Mouse (Mus musculus) CH12.LX (cell line): ENCODE results near the gene Rec114. TPM values are rescaled to one million over a fixed set of nuclear protein-coding genes. Genes with fewer than 3 reads are reported as not detected.

Experiments
- DNase-seq: peaks from one replicate; pipeline ENCODE4 v3.0.0-alpha.2; 2013; ENCODE audit errors: extremely low read depth
- H3K27ac ChIP-seq: 2 replicates; pipeline ENCODE4 v1.5.1; 2012; ENCODE audit warnings: low read depth, mild to moderate bottlenecking, control low read depth, moderate library complexity; ENCODE audit not compliant: insufficient read depth
- H3K27me3 ChIP-seq: replicated peaks from 2 replicates; pipeline ENCODE3; 2012; ENCODE audit warnings: inconsistent platforms
- H3K36me3 ChIP-seq, 2 experiments: replicated peaks in 1 of 2; 2 replicates each; pipeline versions ENCODE3 to v1.6.1; 2012; ENCODE audit warnings: inconsistent platforms in 1 of 2, low read length in 1 of 2, mild to moderate bottlenecking in 1 of 2, mixed read lengths in 1 of 2, moderate library complexity in 1 of 2; ENCODE audit not compliant: control insufficient read depth in 1 of 2, insufficient read depth in 1 of 2
- H3K4me1 ChIP-seq, 2 experiments: 2 replicates each; pipeline ENCODE4 v1.6.1; 2012; ENCODE audit warnings: inconsistent platforms in 1 of 2, moderate library complexity in 1 of 2; ENCODE audit not compliant: insufficient read depth in 2 of 2, control insufficient read depth in 1 of 2
- H3K4me2 ChIP-seq: 2 replicates; pipeline ENCODE4 v1.6.1; 2012; ENCODE audit warnings: low read depth, mild to moderate bottlenecking, control low read depth; ENCODE audit not compliant: poor library complexity, insufficient read depth, severe bottlenecking
- H3K4me3 ChIP-seq, 3 experiments: fragments of 150-350 bp in 1 of 3; sonication (generic) in 1 of 3; replicated peaks in 1 of 3; 2 replicates each; pipeline versions ENCODE3 to v1.5.1; 2011 to 2012; ENCODE audit warnings: low read depth in 2 of 3, low read length in 2 of 3, mild to moderate bottlenecking in 2 of 3, moderate library complexity in 2 of 3, control low read depth in 1 of 3, improper control_type of control experiment in 1 of 3, inconsistent platforms in 1 of 3, mixed read lengths in 1 of 3; ENCODE audit not compliant: poor library complexity in 1 of 3
- H3K79me2 ChIP-seq: replicated peaks from 2 replicates; pipeline ENCODE4 v1.6.1; 2012; ENCODE audit warnings: mild to moderate bottlenecking, moderate library complexity; ENCODE audit not compliant: control insufficient read depth, poor library complexity, insufficient read depth, severe bottlenecking; ENCODE audit errors: extremely low read depth
- H3K9ac ChIP-seq: 2 replicates; pipeline ENCODE4 v1.6.1; 2012; ENCODE audit warnings: low read depth, mild to moderate bottlenecking, control low read depth, moderate library complexity; ENCODE audit not compliant: insufficient read depth
- H3K9me3 ChIP-seq: replicated peaks from 2 replicates; pipeline ENCODE3; 2012; ENCODE audit warnings: low read length, inconsistent platforms, mixed read lengths
- BHLHE40 ChIP-seq: IDR thresholded peaks from 2 replicates; pipeline ENCODE4 v1.6.1; 2011; ENCODE audit warnings: mild to moderate bottlenecking, low read depth, low read length, improper control_type of control experiment
- CTCF ChIP-seq, 2 experiments: IDR thresholded peaks in 1 of 2; conservative IDR thresholded peaks in 1 of 2; 2 replicates each; pipeline ENCODE4 v1.5.1; 2011 to 2012; ENCODE audit warnings: low read depth in 2 of 2, low read length in 2 of 2, improper control_type of control experiment in 1 of 2, inconsistent platforms in 1 of 2, mild to moderate bottlenecking in 1 of 2, moderate library complexity in 1 of 2
- HCFC1 ChIP-seq: IDR thresholded peaks from 2 replicates; pipeline ENCODE4 v1.6.1; 2012; ENCODE audit warnings: low read depth, mild to moderate bottlenecking, inconsistent platforms, low read length, improper control_type of control experiment
- JUN ChIP-seq: IDR thresholded peaks from 2 replicates; pipeline ENCODE4 v1.6.1; 2011; ENCODE audit warnings: low read depth, mild to moderate bottlenecking, low read length, improper control_type of control experiment, moderate library complexity; ENCODE audit not compliant: insufficient read depth
- KAT2A ChIP-seq: IDR thresholded peaks from 2 replicates; pipeline ENCODE4 v1.6.1; 2012; ENCODE audit warnings: low read length, improper control_type of control experiment, inconsistent platforms; ENCODE audit not compliant: insufficient replicate concordance
- MAX ChIP-seq: IDR thresholded peaks from 2 replicates; pipeline ENCODE4 v1.6.1; 2011; ENCODE audit warnings: low read length, improper control_type of control experiment
- MEF2A ChIP-seq: IDR thresholded peaks from 2 replicates; pipeline ENCODE4 v1.6.1; 2014; ENCODE audit warnings: low read depth, mild to moderate bottlenecking, inconsistent platforms, low read length, improper control_type of control experiment, borderline replicate concordance
- MYC ChIP-seq: IDR thresholded peaks from 2 replicates; pipeline ENCODE4 v1.6.1; 2011; ENCODE audit warnings: low read depth, mild to moderate bottlenecking, improper control_type of control experiment, low read length
- POLR2A ChIP-seq: IDR thresholded peaks from 2 replicates; pipeline ENCODE4 v1.6.1; 2011; ENCODE audit warnings: low read depth, mild to moderate bottlenecking, improper control_type of control experiment, low read length
- RAD21 ChIP-seq: IDR thresholded peaks from 2 replicates; pipeline ENCODE4 v1.6.1; 2011; ENCODE audit warnings: low read depth, mild to moderate bottlenecking, low read length, improper control_type of control experiment, moderate library complexity
- TBP ChIP-seq: conservative IDR thresholded peaks from 2 replicates; pipeline ENCODE4 v1.6.1; 2011; ENCODE audit warnings: low read depth, low read length, improper control_type of control experiment
- ZKSCAN1 ChIP-seq: IDR thresholded peaks from 2 replicates; pipeline ENCODE4 v1.6.1; 2012; ENCODE audit warnings: low read depth, inconsistent platforms, low read length, improper control_type of control experiment, borderline replicate concordance
- ZMIZ1 ChIP-seq: IDR thresholded peaks from 2 replicates; pipeline ENCODE4 v1.6.1; 2012; ENCODE audit warnings: low read depth, mild to moderate bottlenecking, inconsistent platforms, low read length, improper control_type of control experiment
- dilution Hi-C: fragments of 300-500 bp; cut with MboI; formaldehyde crosslinking; loops from 2 replicates; pipeline ENCODE4 v1.14.3; 2020; ENCODE audit warnings: low sequenced_read_pairs; ENCODE audit not compliant: extremely low pct_unique_long_range_greater_than_20kb, extremely low pct_ligation_motif_present
- in situ Hi-C: fragments of 300-500 bp; cut with MboI; formaldehyde crosslinking; loops from 3 replicates; pipeline ENCODE4 v1.14.3; 2019; ENCODE audit warnings: low sequenced_read_pairs, low pct_ligation_motif_present, low pct_unique_long_range_greater_than_20kb, mixed read lengths
- polyA plus RNA-seq: library from polyadenylated mRNA; unstranded; fragments of >175 nt; gene quantifications from 2 replicates; pipeline ENCODE4 v1.2.1, GENCODE M21; 2012; ENCODE audit warnings: low read depth; ENCODE audit not compliant: insufficient read length
- total RNA-seq, 2 experiments: library from RNA; depleted of rRNA; stranded (reverse); fragments of 300-350 nt in 1 of 2; fragments of >200 nt in 1 of 2; gene quantifications; 2 replicates each; pipeline ENCODE4 v1.2.3; 2012 to 2014

The Rec114 gene
- total and polyA plus RNA-seq, 3 experiments: 0.69 TPM; not detected in 2

DNA sequence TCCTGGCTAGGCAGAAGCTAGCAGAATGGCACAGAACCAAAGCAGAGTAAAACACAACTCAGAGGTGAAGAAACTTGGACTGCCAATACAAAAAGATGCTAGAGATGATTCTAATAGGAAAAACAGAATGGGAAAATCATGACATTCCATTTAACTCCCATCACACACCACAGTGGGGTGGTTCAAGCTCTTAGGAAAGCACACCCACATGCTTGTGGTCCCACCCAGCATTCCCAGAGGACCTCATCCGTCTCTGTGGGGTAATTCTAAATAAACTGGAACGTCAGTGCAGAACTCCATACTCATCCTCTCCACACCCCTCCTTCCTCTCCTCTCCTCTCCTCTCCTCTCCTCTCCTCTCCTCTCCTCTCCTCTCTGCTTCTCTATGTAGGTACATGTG, 62.4 kb downstream of the Rec114 start:
- TF ChIP-seq CTCF (conservative IDR thresholded peaks at IDR 0.05 in 1 of 2, IDR thresholded peaks at IDR 0.05 in 1 of 2; ENCODE audit: low read depth in 2 of 2, low read length in 2 of 2) (no peak), TBP (no peak), RAD21 (no peak), ZKSCAN1 (no peak)
- H3K4me1 ChIP-seq: peaks cover 2 to 9% of the 10 kb centered on the region in 2 experiments; a peak in 3 of 4 replicates
- no peak overlapping the region for H3K9ac ChIP-seq
- dilution Hi-C loops (no loop called here), in situ Hi-C loops (no loop called here)
- H3K36me3 ChIP-seq: no peaks in the 10 kb centered on the region
- DNase-seq: no peak
- peaks cover 3% of the 10 kb centered on the region for H3K9me3 ChIP-seq
- H3K4me3 ChIP-seq: no peak overlapping the region
- no peak overlapping the region for H3K27ac ChIP-seq
- H3K4me2 ChIP-seq: no peak overlapping the region
- H3K79me2 ChIP-seq: no peaks in the 10 kb centered on the region
- H3K27me3 ChIP-seq: no peaks in the 10 kb centered on the region

DNA sequence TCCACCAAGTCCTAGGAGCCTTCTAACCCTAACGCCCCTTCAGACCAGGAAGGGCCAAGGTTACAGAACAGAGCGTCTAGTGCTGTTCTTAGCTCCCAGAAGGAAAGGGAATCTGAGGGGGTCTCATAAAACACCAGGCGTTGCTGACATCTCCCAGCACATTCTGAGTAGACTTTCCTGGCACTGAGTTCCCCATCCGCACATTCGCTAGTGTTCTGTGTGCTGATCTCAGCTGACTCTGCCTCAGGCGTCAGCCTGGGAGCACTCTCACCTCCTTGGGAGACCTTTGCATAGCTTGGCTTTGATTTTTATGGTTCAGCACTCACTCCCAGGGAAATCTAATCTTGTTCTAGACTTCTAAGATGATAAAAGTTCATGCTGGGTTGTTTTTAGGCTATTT, 68.4 kb downstream of the Rec114 start:
- dilution Hi-C loops (no loop called here), in situ Hi-C loops (no loop called here)

DNA sequence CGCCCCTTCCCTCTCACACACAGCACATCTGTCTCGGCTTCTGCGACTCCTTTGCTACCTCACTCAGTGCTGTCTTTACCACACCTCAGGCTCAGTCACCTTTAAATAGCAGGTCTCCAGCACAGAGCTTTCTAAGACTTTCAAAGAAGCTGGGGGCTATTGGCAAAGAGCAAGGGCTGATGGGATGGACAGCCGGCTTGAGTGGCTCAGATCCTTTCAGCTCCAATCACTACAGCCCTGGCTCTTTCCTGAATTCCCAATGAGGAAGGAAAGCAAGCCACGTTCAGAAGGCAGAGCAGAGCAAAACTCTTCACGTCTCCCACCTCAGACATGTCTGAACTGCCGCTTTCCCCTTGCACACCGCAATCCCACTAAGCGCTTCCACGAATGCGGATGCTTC, 69.0 kb downstream of the Rec114 start:
- Histone ChIP-seq H3K4me1 (no peaks in the 10 kb centered on the region), H3K9me3 (peaks cover 3% of the 10 kb centered on the region), H3K79me2 (no peaks in the 10 kb centered on the region), H3K36me3 (no peaks in the 10 kb centered on the region), H3K27ac (no peak overlapping the region), H3K9ac (no peak overlapping the region)
- dilution Hi-C loops: no loop called here
- TF ChIP-seq MEF2A (no peak), BHLHE40 (no peak), TBP (no peak), JUN (no peak), ZKSCAN1 (no peak)
- TF ChIP-seq, all 38 proteins: peak for 0
- H3K4me3 ChIP-seq: no peak overlapping the region
- no peak for DNase-seq
- in situ Hi-C loops: no loop called here
- H3K4me2 ChIP-seq: no peak overlapping the region
- H3K27me3 ChIP-seq: no peaks in the 10 kb centered on the region

More for the DNA sequence above, 68.4 kb downstream of the Rec114 start:
- Histone ChIP-seq H3K4me3 (no peak overlapping the region), H3K4me2 (no peak overlapping the region), H3K27ac (no peak overlapping the region), H3K36me3 (no peaks in the 10 kb centered on the region), H3K79me2 (no peaks in the 10 kb centered on the region), H3K9me3 (peaks cover 3% of the 10 kb centered on the region), H3K9ac (no peak overlapping the region), H3K27me3 (no peaks in the 10 kb centered on the region), H3K4me1 (no peaks in the 10 kb centered on the region)
- DNase-seq: no peak
- TF ChIP-seq KAT2A: no peak
- TF ChIP-seq ZMIZ1: no peak
- TF ChIP-seq MAX: no peak
- no peak for TF ChIP-seq TBP
- no peak for TF ChIP-seq MYC
- TF ChIP-seq POLR2A: no peak
- TF ChIP-seq CTCF (conservative IDR thresholded peaks at IDR 0.05 in 1 of 2, IDR thresholded peaks at IDR 0.05 in 1 of 2; ENCODE audit: low read depth in 2 of 2, low read length in 2 of 2): no peak
- no peak for TF ChIP-seq ZKSCAN1
- no peak for TF ChIP-seq HCFC1
